Mouse (Mus musculus) limb, embryonic 15.5 days (tissue): ENCODE measurements around the gene Abcc3. TPM values are rescaled to one million over a fixed set of nuclear protein-coding genes. Genes with fewer than 3 reads are reported as not detected.

ENCODE experiments used
- ATAC-seq: fragments of 200-750 bp; cut with Nextera tagmentation; 2 replicates; pipeline ENCODE4 v1.8.0; 2017; ENCODE audit warnings: low read depth, moderate TSS enrichment; ENCODE audit not compliant: insufficient number of reproducible peaks, low FRiP score, low TSS enrichment
- H3K27ac ChIP-seq: fragments of 300-500 bp; sonication (generic); 2 replicates; pipeline ENCODE4 v1.5.1; 2015; ENCODE audit warnings: moderate library complexity, mild to moderate bottlenecking, inconsistent platforms
- H3K27me3 ChIP-seq: fragments of 300-500 bp; sonication (generic); 2 replicates; pipeline ENCODE4 v1.6.1; 2015; ENCODE audit warnings: inconsistent platforms
- H3K36me3 ChIP-seq: fragments of 300-500 bp; sonication (generic); 2 replicates; pipeline ENCODE4 v1.6.1; 2015; ENCODE audit warnings: inconsistent platforms
- H3K4me1 ChIP-seq: fragments of 300-500 bp; sonication (generic); 2 replicates; pipeline ENCODE4 v1.6.1; 2015; ENCODE audit warnings: inconsistent platforms
- H3K4me2 ChIP-seq: fragments of 300-500 bp; sonication (generic); 2 replicates; pipeline ENCODE4 v1.6.1; 2015; ENCODE audit warnings: mild to moderate bottlenecking, inconsistent platforms
- H3K4me3 ChIP-seq: fragments of 300-500 bp; sonication (generic); 2 replicates; pipeline ENCODE4 v1.5.1; 2015; ENCODE audit warnings: mild to moderate bottlenecking, inconsistent platforms
- H3K9ac ChIP-seq: fragments of 300-500 bp; sonication (generic); 2 replicates; pipeline ENCODE4 v1.6.1; 2015; ENCODE audit warnings: inconsistent platforms
- H3K9me3 ChIP-seq: fragments of 300-500 bp; sonication (generic); 2 replicates; pipeline ENCODE4 v1.6.1; 2016; ENCODE audit warnings: inconsistent platforms
- WGBS: fragments of 180-500 bp; shearing (Covaris S2); methylation state at CpG from one replicate; pipeline ENCODE4 v1.1.7; 2015; 5-methylcytosine and 5-hydroxymethylcytosine counted together
- polyA plus RNA-seq: library from polyadenylated mRNA; unstranded; fragments of >200 nt; fragmentation: Nextera tagmentation; extraction: Ambion mirVana; gene quantifications from 2 replicates; pipeline ENCODE4 v1.2.1, GENCODE M21; 2015

Abcc3 gene
- polyA plus RNA-seq, 1 experiment from 2014 or later = 1.6 TPM

DNA sequence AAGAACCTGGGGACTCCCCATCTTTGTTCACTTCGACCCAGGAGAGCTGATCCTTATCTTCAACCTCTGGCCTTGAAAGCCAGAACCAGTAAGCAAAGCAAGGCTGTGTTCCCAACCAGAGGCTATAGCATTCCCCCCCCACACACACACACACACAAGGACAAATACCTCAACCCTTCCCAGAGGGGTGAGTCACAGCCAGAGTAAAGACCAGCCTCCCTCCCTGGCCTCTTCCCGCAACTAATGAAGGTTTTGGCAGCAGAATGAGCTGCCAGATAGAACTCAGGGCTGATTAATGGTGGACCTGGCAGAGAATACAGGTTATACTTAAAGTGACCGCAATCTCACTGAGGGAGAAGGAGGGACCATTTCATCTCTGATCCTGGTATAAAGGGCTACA, 46.2 kb downstream of the Abcc3 start:
- Histone ChIP-seq H3K27ac (no peak overlapping the region), H3K27me3 (no peaks in the 10 kb centered on the region), H3K9me3 (no peaks in the 10 kb centered on the region), H3K4me1 (peaks cover 38% of the 10 kb centered on the region), H3K36me3 (no peaks in the 10 kb centered on the region; the same call in 1 of the 2 replicates), H3K4me2 (no peak overlapping the region), H3K9ac (no peak overlapping the region), H3K4me3 (no peak overlapping the region)
- 33% methylated on average over 3 of the region's 3 CpGs for WGBS
- no peak; the same call in 1 of the 2 replicates for ATAC-seq

DNA sequence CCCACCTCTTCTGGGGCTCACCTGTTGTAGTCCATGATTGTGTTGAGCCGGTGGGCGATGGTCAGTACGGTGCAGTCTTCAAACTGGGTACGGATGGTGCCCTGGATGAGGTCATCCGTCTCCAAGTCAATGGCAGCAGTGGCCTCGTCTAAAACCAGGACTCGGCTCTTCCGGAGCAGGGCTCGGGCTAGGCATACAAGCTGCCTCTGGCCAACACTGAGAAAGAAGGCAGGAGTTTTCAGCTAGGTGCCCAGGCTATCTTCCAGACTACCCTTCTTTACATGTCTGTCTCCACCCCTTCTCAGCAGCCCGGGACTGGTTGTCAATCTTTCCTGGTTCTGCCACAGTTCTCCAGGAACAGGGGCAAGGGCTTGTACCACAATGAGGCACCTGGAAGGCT, 46.9 kb downstream of the Abcc3 start:
- Histone ChIP-seq H3K27ac (no peak overlapping the region), H3K4me2 (no peak overlapping the region), H3K4me1 (peaks cover 38% of the 10 kb centered on the region), H3K9ac (no peak overlapping the region), H3K4me3 (no peak overlapping the region), H3K27me3 (no peaks in the 10 kb centered on the region), H3K9me3 (no peaks in the 10 kb centered on the region), H3K36me3 (no peaks in the 10 kb centered on the region; the same call in 1 of the 2 replicates)
- ATAC-seq = no peak
- WGBS = 78% methylated on average over 10 of the region's 10 CpGs

GRCm38 (mm10) chr11:94344470-94344869, 48.3 kb downstream of the Abcc3 start:
- peaks cover 6% of the 10 kb centered on the region for H3K36me3 ChIP-seq
- no peaks in the 10 kb centered on the region for H3K27me3 ChIP-seq
- peaks cover 38% of the 10 kb centered on the region for H3K4me1 ChIP-seq
- ATAC-seq = no peak
- no peaks in the 10 kb centered on the region for H3K9me3 ChIP-seq
- H3K9ac ChIP-seq = no peak overlapping the region
- 12% methylated on average over 1 of the region's 1 CpGs for WGBS
- no peak overlapping the region for H3K4me2 ChIP-seq
- H3K4me3 ChIP-seq = no peak overlapping the region
- peak overlapping the region; percentile 75 for H3K27ac ChIP-seq

DNA sequence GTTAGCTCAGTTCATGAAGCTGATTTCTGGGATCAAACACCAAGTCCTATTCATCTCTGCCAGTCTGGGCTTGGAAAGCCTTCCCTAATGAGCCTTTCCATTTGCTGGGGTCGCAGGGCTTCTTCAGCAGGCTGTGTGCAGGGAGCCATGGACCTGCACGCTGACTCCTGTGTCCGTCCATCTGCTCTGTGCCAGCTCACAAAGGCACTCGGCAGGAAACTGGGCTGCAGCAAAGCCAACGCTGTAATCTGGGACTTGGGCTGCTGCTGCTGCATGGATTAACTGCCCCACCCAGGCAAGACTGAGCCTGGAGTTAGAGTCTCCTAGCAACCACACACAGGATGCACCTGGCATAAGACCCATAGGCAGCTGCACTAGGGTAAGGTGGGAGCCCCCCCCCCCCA, 48.8 kb downstream of the Abcc3 start:
- Histone ChIP-seq H3K4me2 (no peak overlapping the region), H3K36me3 (peaks cover 10% of the 10 kb centered on the region), H3K4me3 (no peak overlapping the region), H3K9me3 (no peaks in the 10 kb centered on the region), H3K9ac (no peak overlapping the region), H3K27ac (peak overlapping the region; percentile 75), H3K27me3 (no peaks in the 10 kb centered on the region), H3K4me1 (peaks cover 38% of the 10 kb centered on the region)
- WGBS = 33% methylated on average over 5 of the region's 5 CpGs
- no peak for ATAC-seq

GRCm38 (mm10) chr11:94342114-94342905, 50.5 kb downstream of the Abcc3 start:
- Histone ChIP-seq H3K9me3 (no peaks in the 10 kb centered on the region), H3K27ac (no peak overlapping the region), H3K4me2 (no peak overlapping the region), H3K4me3 (no peak overlapping the region), H3K36me3 (peaks cover 24% of the 10 kb centered on the region), H3K27me3 (no peaks in the 10 kb centered on the region), H3K9ac (no peak overlapping the region), H3K4me1 (peaks cover 38% of the 10 kb centered on the region)
- WGBS = 27% methylated on average over 13 of the region's 13 CpGs
- ATAC-seq = no peak

GRCm38 (mm10) chr11:94340948-94341933, 51.6 kb downstream of the Abcc3 start:
- Histone ChIP-seq H3K36me3 (peaks cover 31% of the 10 kb centered on the region), H3K4me3 (no peak overlapping the region), H3K4me1 (peaks cover 30% of the 10 kb centered on the region), H3K4me2 (no peak overlapping the region), H3K27me3 (no peaks in the 10 kb centered on the region), H3K9ac (no peak overlapping the region), H3K27ac (no peak overlapping the region), H3K9me3 (no peaks in the 10 kb centered on the region)
- 57% methylated on average over 10 of the region's 10 CpGs for WGBS
- no peak for ATAC-seq

DNA sequence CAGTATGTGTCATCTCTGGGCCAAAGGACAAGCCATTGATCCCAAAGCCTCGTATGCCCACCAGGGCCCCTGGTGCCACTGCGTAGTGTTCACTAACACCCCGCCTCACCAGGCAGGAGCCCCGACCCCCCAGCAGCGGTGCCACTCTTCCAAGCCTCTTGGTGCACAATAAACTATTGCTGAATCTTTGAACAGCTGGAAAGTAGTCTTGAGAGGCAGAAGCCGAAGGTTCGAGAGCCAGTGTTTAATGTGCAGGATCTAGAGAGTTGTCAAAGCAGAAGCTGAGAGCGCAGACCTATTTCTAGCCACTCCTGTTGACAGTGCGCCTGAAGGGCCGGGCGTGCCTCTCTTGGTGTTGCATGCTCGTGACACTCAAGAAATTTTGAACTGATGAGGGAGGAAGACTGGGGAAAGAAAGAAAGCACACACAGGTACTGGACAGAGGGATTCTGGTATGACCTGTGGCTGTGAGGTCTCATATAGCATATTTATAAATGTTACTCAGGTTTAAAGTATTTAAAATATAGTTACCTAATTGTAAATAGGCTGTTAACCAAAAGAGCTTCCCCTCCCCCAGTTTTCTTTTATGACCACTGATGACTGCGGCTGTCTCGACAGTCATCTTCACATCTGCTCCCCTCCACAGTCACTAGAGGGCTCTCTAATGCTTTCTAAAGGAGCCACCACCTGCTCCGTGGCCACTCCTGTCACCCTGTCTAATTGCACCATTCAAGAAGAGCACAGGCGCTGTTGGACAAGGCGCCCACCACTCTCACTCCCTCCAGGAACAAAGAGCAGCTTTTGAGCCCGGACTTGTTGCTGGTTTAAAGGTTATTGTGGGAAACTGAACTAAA, 52.8 kb downstream of the Abcc3 start:
- H3K9ac ChIP-seq = no peak overlapping the region
- H3K4me1 ChIP-seq = peaks cover 23% of the 10 kb centered on the region
- H3K9me3 ChIP-seq = no peaks in the 10 kb centered on the region
- no peak overlapping the region for H3K27ac ChIP-seq
- ATAC-seq = no peak
- H3K4me2 ChIP-seq = no peak overlapping the region
- WGBS = 53% methylated on average over 18 of the region's 18 CpGs
- no peak overlapping the region for H3K4me3 ChIP-seq
- H3K36me3 ChIP-seq = peaks cover 43% of the 10 kb centered on the region
- no peaks in the 10 kb centered on the region for H3K27me3 ChIP-seq

DNA sequence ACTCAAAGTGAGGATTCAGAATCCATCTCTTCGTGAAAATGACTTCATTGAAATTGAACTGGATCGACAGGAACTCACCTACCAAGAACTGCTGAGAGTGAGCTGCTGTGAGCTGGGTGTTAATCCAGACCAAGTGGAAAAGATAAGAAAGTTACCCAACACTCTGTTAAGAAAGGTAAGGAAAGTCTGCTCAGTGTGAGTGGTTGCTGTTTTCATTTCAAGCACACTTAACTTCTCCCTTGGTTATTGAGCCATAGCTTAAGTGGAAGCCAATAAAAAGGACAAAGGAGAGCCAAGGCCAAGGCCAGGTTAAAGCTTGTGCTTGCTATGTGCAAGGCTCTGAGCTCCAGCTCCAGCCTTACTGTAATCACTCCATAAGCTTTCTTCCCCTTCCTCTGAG, 54.5 kb downstream of the Abcc3 start:
- 77% methylated on average over 2 of the region's 2 CpGs for WGBS
- no peak overlapping the region for H3K4me2 ChIP-seq
- no peak for ATAC-seq
- H3K4me3 ChIP-seq = no peak overlapping the region
- H3K27me3 ChIP-seq = no peaks in the 10 kb centered on the region
- H3K36me3 ChIP-seq = peaks cover 51% of the 10 kb centered on the region
- H3K4me1 ChIP-seq = peaks cover 7% of the 10 kb centered on the region; the same call in 1 of the 2 replicates
- no peak overlapping the region for H3K9ac ChIP-seq
- no peaks in the 10 kb centered on the region for H3K9me3 ChIP-seq
- H3K27ac ChIP-seq = no peak overlapping the region

DNA sequence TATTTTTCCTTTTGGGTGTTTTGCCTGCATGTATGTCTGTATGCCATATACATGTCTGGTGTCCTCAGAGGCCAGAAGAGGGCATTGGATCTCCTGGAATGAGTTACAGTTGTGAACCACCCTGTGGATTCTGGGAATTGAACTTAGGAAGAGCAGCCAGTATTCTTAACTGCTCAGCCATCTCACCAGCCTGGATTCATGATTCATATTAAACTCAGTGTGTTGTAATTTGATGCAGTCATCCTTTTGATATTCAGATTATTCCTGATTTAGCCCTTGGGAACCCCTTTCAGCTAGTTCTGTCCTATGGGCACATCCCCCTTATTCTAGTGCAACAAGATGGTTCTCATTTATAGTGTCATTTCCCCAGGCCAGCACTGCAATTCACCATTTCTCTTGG, 56.2 kb downstream of the Abcc3 start:
- Histone ChIP-seq H3K4me1 (no peaks in the 10 kb centered on the region), H3K4me2 (no peak overlapping the region), H3K9me3 (no peaks in the 10 kb centered on the region), H3K4me3 (no peak overlapping the region), H3K9ac (no peak overlapping the region), H3K27ac (no peak overlapping the region), H3K36me3 (peaks cover 51% of the 10 kb centered on the region), H3K27me3 (no peaks in the 10 kb centered on the region)
- no peak for ATAC-seq

- ATAC-seq = peak; percentile 19; the same call in 1 of the 2 replicates
- H3K9me3 ChIP-seq = no peaks in the 10 kb centered on the region
- H3K4me3 ChIP-seq = no peak overlapping the region
- no peak overlapping the region for H3K4me2 ChIP-seq
- 79% methylated on average over 8 of the region's 8 CpGs for WGBS
- peaks cover 10% of the 10 kb centered on the region; the same call in 1 of the 2 replicates for H3K4me1 ChIP-seq
- H3K9ac ChIP-seq = no peak overlapping the region
- no peaks in the 10 kb centered on the region for H3K27me3 ChIP-seq
- peaks cover 46% of the 10 kb centered on the region for H3K36me3 ChIP-seq
- 0 out of 2 replicates have a peak overlapping the region, but pooled peaks have one; percentile 47 for H3K27ac ChIP-seq
Measured at GRCm38 (mm10) chr11:94334386-94334968, 58.3 kb downstream of the Abcc3 start.

GRCm38 (mm10) chr11:94332726-94333125, 60.1 kb downstream of the Abcc3 start:
- Histone ChIP-seq H3K4me2 (no peak overlapping the region), H3K27me3 (no peaks in the 10 kb centered on the region), H3K27ac (no peak overlapping the region), H3K9ac (no peak overlapping the region), H3K4me3 (no peak overlapping the region), H3K9me3 (no peaks in the 10 kb centered on the region), H3K4me1 (peaks cover 13% of the 10 kb centered on the region; the same call in 1 of the 2 replicates), H3K36me3 (peaks cover 29% of the 10 kb centered on the region)
- WGBS = 86% methylated on average over 6 of the region's 6 CpGs
- ATAC-seq = no peak
